Mouse (Mus musculus) A20 (cell line): ENCODE results near the gene Kiss1.

Experiments
- DNase-seq: peaks from one replicate; pipeline ENCODE4 v3.0.0-alpha.2; 2011; ENCODE audit warnings: low read depth, low spot score

The Kiss1 gene

DNA sequence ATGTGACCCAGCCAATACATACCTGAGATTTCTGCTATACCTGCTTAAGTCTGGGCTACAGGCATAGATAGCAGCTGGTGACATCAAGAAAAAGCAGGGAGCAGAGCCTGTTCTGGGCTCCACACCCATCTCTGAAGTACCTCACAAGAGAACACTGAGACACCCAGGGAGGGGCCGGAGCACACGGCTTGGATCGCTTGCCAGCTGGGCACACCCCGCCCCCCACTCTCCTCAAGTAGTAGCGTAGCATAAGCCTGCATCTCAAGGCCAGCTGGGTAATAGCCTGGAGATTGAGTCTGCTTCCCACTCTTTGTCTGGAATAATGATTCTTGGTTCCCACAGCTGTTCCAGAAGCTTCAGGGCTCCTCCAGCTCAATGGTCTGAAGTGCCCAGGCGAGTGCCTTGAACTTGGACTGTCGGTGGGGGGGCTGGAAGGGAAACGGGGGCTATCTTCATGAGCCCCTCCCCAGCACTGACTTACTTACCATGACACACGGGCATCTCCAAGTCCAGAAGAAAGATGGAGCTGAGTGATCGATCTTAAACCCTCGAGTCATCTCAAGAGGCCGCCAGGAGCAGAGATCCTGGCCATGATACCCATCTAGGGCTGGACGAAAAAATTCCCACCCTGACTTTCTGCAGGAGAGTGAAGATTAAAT, at the start of gene Kiss1:
TSS of gene Kiss1 (plus strand) at position 609 of the 659 bp plus-strand sequence.
- DNase-seq = no peak

DNA sequence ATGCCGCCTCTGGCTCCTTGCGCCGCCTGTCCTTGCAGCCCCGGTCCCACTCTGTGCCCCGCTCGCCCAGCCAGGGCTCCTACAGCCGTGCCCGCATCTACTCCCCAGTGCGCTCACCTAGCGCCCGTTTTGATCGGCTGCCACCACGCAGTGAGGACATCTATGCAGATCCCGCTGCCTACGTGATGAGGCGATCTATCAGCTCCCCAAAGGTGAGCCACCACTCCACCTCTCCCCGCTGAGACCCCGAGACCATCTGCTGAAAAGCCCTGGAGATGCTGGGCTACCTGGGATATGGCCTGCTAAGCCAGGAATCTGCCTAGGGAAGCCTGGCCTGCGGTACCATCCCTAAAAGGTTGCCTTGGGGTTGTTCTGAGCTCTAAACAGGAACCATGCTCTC, 47.5 kb upstream of the Kiss1 start:
- DNase-seq = no peak

DNA sequence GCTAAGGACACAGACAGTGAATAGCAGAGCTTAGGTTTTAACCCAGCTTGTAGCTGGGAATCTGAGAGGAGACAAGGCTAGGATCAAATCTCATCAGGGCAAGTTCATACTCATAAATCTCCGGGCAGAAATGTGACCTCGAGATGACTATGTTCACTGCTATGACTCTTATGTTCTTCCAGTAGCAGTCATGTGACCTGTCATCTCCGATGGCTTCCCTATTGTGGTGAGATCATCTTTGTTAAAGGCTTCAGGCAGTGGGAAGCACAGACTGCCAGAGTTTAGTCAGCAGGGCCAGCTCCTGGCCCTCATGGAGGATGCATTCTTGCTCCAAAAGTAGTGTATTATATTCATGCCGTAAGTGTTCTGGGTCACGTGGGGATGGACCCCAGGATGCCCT, 44.7 kb upstream of the Kiss1 start:
- no peak for DNase-seq

DNA sequence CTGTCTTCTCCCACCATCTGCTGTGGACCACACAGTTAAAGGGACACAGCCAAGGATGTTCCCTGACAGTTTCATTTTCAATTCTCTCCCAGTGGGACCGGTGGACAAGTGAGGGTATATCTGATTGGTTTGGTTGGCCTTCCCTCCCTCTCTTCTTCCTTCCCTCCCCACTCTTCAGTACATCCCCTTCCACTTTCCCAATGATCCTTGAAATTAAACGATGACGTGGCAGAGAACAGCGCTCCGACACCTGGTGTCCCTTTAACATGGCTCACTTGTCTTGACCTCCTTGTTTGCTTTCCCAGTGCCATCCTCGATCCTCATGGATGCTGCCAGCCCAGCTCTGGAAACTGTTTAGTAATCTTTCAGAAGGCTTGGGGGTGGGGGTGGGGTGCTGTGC, 43.1 kb upstream of the Kiss1 start:
- no peak for DNase-seq

DNA sequence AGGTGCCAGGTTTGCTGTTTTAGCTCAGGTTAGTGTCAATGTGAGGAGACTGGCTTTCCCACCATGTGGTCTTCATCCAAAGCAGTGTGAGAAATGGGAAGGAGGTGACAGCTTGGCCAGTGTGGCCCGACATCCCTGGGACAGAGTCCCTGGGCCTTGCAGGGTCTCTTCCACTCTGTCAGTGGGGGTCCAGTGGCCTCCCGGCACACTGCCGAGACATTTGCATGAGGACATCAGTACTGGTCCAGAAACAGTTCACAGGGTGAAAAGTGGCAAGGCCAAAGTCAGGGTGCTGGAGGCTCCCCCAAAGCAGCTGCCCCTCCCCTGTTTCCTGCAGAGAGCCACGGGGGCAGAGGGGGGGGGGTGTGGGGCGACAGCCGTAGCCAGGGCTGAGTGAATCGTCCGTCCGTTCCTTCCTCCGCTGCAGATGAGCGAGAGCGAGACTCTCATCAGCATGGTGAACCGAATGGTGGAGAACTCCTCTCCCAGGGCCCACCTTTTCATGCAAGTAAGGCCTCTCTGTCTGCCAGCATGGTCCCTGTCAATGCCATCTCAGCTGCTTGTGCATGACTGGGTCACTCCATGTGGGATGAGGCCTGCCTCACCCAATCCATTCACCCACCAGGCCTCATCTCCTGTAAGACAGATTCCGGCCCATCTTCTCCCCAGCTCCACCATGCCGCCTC, 42.6 kb upstream of the Kiss1 start:
- DNase-seq = no peak

DNA sequence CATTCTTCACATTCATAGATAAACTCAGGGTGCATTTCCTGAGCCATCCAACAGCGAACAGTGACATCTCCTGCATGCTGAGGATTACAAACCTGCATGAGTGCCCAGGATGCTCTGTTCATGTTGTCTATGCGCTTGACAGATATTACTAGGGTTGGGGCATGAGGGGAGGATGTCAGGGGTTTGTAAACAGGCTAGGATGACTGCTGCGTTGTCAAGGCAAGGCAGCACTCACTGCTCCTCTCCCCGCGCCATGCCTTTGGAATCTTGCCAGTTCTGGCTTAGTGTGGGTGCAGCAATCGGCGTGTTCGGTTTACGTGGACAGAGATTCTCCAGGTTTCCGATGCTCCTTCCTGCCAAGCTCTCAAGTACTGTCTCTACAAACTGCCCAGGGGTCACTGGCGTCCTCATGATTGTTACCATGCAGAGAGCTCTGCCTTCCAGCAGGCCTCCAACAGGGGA, 42.0 kb upstream of the Kiss1 start:
- DNase-seq = no peak

DNA sequence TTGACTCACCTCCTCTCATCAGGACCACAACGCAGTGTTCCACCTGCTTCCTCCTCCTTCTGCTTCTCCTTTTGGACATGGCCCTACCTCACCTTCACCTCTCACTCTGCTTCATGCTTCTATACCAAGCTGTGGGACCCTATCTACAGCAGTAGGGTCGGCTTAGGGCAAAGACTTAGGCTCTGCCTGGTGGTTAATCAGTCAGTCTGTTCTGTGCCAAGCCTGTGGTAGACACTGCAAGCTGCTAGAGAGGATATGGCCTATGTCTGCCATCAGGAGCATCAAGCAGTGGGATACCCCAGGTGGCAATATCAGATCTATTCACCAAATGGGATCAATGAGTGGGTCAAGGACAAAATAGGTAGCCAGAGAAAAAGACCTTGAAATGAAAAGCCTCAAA, 41.1 kb upstream of the Kiss1 start:
- DNase-seq = no peak

DNA sequence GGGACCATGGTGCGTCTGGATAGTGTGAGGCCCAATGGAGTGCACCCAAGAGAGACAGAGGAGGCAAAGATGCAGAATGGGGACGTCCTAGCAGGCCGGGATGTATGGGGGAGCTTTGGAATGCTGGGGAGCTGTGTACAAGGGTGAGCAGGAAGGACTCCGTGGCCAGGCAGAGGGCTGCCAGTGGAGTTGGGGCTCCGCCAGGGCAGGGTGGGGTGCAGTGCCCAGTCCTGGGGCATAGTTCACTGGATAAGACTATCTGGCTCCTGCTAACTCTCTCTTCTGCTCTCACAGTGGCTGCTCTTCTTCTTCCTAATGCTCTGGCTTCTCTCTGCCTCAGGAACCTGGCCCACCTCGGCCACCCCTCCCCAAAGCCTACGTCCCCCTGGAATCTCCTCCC, 35.8 kb upstream of the Kiss1 start:
- DNase-seq = no peak

DNA sequence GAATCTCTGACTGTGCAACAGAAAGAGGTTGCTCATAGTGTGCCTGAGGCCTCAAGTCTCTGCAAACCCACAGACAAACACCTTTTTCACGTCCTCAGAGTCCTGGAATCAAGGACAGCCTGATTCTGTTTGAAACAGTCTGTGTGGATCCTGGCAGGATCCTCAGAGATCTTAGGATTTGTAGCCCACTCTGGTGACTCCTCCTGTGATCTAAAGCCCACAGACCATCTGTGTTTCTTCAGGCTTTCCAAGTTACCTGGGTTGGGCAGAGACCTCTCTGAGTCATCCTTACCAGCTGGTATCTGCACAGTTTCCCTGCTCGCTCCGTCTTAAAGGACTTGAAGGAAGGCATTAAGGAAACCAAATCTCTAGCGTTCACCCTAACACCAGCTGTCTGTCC, 34.6 kb upstream of the Kiss1 start:
- no peak for DNase-seq

DNA sequence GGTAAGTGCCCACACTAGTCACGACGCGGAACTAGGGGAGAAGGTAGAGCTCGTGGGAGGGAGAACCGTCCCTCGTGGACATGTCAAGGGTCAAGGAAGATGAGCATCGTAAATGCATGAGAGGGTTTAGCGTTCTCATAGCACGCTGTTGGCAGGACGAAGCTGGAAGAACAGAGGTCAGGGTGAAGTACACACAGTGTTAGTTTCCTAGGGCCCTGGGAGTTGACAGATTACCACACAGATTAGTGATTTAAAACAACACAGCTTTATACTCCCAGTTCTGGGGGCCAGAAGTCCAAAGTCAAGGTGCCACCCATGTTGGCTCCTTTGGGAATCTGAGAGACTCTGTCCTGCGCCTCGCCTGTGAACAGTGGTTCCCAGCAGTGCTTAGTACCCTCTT, 33.8 kb upstream of the Kiss1 start:
- DNase-seq = no peak

DNA sequence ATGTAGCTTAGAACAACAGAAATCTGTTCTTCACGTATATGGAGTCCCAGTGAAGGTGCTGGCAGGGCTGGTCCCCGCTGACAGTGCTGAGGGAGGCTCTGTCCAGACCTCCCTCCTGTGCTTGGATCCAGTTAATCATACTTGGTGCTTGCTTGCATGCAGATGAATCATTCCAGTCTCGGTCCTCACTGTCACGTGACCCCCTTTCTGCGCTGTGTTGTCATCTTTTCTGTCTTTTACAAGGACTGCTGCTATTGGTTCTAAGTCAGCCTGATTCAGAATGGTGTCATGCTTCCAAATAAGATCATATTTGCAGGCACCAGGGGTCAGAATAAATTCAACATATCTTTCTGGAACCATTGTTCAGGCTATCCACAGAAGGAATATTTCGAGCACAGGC, 29.8 kb upstream of the Kiss1 start:
- no peak for DNase-seq

DNA sequence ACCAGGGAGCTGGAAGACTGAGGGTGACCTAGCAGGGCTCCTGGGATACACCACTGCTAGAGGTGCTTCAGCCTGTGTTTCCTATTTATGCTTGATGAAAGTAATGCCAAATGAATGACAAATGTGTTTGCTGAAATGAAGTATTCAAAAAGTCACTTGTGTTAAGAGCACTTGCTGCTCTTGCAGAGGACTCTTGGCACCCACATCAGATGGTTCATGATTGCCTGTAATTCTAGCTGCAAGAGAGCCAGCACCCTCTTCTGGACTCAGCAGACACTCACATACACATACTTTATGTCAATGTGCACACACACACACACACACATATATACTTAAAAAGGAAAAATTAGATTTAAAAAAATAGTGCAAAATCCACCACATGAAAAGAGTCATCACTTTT, 29.1 kb upstream of the Kiss1 start:
- no peak for DNase-seq

DNA sequence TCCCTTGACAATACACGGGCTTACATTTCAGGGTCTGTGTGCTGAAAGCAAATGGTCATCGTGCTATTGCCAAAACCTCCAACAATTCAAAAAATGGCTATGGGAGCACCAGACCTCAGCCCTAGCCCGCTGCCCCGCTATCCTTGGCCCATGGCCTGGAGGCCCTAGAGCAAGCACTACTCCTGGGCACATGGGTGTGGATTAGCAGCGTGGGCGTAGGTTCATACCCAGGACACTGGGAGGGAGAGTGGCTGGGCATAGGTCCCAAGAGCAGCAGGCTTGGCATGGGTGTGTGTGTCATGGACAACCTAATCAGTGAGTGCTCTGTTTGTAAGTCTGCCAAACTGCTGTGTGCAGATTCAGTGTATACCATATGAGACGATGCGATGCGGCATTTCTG, 25.3 kb upstream of the Kiss1 start:
- DNase-seq = no peak

DNA sequence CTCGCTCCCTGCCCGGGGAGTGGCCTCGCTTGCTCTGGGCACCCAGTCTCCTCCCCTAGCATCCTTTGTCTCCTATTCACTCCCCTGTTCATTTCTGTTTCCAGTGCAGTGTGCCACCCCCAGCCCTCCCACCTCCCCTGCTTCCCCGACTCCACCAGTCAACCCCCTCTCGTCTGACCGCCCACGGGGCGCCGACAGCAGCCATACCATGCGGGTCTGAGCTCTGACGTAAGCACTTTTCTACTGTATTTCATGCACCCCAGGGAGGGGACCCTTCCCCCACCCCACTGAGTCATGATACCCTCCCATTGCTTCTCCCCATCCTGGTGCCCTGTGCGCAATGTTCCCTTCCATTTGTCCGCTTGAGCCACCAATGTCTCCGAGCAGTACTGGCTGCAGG, 22.9 kb upstream of the Kiss1 start:
- no peak for DNase-seq

DNA sequence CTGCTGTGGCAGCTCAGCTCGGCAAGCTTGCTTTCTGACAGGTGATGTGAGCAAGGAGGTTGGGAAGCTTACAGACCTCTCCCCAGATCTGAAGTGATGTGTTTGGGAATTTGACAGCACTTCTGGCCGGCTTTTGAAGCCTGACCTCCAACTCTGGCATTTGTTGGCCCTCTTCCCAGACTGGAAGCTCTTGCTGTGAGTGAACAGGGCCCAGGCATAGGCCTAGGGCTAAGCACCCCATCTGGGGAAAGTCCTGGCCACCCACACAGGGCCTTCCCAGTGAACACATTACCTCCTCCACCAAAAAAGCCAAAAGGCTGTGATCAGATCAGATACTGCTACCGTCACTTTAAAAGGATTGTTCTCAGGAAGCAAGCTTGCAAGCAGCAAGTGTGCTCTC, 19.1 kb upstream of the Kiss1 start:
- no peak for DNase-seq

DNA sequence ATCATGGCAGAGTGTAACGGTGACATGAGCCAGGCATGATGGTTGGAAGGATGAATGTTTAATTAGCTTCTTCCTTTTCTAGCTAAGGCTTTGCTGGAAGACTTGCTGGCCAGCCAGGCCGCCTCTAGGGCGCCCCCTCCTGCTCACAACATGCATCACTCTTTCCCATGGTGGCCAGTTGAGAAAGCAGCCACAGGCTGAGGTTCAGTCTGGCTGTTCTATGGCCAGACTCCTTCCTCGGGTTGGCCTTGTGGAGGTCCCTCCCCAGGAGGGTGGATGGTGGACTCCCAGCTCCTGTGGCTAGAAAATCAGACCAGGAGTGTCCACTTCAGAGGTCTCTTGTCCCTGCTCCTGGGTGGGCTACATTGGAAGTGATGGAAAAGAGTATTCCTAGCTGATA, 14.8 kb upstream of the Kiss1 start:
- DNase-seq = peak; percentile 69

DNA sequence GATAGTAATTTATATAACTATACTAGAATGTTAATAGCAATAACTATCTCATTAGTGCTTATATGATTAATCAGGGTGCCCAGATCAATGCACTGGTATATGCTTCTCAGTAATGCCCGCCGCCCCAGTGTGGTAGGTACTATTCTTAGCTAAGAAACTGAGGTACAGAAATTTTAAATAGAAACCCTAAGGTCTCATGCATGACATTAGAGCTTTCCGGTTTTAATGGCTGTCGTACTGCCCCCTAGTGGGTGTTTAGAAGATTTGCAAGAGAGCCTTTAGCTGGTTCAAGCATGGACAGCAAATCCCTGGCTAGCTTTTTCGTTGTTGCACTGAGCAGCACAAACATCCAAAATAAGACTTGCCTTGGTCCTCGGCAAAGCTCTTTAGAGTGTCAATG, 14.4 kb upstream of the Kiss1 start:
- peak; percentile 72 for DNase-seq

DNA sequence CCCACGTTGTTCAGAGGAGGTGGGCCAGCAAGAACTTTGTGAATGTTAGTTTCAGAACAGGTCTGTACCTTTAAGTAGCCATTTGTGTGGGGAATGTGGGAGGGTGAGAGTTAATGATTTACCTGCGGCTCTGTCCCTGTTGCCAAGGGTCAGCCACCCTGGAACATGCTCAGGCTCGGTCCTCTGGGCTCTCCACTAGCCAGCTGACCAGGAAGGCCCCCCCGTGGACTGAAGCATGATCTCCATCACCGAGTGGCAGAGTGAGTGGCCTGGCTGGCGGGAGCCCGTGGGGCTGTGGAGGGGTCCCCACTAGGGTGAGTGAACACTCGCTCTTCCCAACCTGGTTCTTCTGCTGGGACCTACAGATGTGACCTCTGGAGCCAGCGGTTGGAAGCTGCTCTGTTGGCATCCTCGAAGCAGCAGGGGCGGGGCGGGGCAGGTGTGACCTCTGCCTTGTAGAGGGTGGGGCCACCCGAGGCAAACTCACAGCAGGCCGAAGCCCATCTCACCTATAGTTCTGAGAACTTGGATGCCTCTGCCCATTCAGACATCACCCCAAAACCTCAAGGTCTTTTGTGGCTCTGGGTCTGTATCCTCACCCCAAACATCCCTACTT, 11.9 kb upstream of the Kiss1 start, which contains the start of gene Golt1a:
TSS of gene Golt1a (plus strand) at position 149 of the 616 bp plus-strand sequence.
- DNase-seq = no peak

DNA sequence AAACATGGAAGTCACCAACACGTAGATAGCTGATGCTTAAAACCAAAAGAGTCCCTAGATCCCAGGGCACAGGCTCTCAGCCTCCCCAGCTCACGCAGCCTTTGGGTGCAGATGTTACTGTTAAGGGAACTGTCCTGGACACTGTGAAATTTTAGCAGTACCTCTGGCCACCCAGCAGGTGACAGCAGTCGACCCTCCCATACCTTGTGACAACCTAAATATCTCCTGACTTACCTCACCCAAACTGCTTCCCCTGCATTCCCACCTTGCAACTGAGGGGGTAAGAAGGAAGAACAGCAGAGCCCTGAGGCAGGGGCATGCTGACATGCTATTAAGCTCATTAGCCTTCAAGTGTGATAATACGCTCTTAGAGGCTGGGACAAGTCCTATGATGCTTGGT, 10.4 kb upstream of the Kiss1 start:
- peak; percentile 11 for DNase-seq

DNA sequence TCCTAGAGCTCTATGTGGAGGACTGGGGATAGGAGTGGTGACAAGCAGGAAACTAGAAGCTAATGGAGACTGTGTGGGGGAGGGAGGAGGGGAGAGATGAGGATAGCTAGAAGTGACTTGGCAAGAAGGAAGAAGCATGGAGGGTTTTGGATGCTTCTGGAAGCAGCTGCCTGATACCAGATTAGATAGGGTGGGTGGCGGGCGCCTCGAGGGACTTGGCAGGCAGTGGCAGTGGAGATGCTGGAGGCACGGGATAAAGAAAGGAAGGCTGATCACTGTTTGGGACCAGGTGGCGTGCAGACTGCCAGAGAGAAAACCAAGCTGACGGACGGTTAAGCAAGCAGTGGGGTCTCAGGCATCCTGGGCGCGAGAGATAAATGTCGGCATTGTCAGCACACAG, 9.7 kb upstream of the Kiss1 start:
- DNase-seq = no peak

DNA sequence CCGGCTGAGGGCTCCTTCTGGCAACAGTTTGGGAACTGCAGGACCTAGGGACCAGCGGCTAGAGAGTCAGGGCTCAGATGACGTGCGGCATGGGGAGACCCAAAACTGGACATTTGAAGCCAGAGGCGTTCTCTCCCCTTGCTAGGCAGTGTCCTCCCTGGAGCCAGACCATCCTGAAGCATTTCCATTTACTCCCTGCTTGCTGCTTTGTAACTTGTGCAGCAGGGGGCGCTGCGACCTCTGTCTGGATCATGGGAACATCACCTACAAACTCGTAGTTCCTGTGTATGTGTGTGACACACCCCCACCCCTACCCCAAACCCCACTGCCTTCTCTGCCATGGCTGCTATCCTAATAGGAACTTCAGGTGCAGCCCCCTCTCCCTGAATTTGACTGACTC, 7.3 kb upstream of the Kiss1 start:
- peak; percentile 57 for DNase-seq

DNA sequence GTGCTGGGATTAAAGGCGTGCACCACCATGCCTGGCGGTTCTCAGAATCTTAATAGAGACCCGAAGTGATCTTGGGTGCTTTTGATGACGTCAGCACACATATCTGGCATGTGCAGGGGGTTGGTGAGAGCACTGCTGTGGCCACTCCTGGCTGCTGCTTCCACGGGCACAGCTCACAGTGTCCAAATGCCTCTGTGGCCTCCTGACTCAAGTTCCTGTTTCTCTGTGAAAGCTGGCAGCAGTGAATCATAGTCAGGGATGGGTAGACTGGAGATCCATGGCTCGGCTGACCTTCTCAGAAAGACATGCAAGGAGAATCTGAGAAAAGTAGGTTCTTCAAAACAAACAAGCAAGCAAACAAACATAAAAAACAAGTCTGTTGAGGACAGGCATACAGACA, 5.9 kb upstream of the Kiss1 start:
- no peak for DNase-seq

DNA sequence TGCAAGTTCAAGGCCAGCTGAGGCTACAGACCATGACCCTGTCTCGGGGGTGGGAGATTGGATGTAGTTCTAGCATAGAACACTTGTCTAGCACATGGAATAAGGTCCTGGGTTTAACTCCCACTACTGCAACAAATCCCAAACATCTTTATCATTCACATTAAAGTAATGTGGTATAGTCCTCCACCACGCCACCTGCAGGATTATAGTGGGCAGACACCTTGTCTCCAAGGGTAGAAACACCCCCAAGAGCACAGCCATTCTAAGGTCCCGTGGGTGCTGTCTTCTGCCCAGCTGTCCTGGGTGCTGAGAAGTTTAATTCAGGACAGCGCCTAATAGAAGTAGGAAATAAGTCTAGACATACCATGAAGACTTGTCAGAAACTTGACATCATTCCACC, 5.1 kb upstream of the Kiss1 start:
- peak; percentile 16 for DNase-seq
